Mouse (Mus musculus) forebrain, embryonic 11.5 days (tissue): ENCODE results near the gene Pitpna. TPM values are rescaled to one million over a fixed set of nuclear protein-coding genes. Genes with fewer than 3 reads are reported as not detected.

Experiments used
- ATAC-seq: fragments of 200-750 bp; cut with Nextera tagmentation; replicated peaks from 2 replicates; pipeline ENCODE4 v1.8.0; 2017; ENCODE audit warnings: moderate TSS enrichment; ENCODE audit not compliant: low FRiP score
- DNase-seq: peaks from one replicate; pipeline ENCODE4 v3.0.0-alpha.2; 2017; ENCODE audit warnings: low spot score
- H3K27ac ChIP-seq: fragments of 300-500 bp; sonication (generic); 2 replicates; pipeline ENCODE4 v1.5.1; 2014; ENCODE audit warnings: low read depth, low read length
- H3K27me3 ChIP-seq: fragments of 300-500 bp; sonication (generic); 2 replicates; pipeline ENCODE4 v1.6.1; 2014; ENCODE audit warnings: mild to moderate bottlenecking, low read length, mixed read lengths; ENCODE audit not compliant: control insufficient read depth, insufficient read depth
- H3K36me3 ChIP-seq: fragments of 300-500 bp; sonication (generic); 2 replicates; pipeline ENCODE4 v1.6.1; 2014; ENCODE audit warnings: mild to moderate bottlenecking, low read length, moderate library complexity, mixed read lengths; ENCODE audit not compliant: control insufficient read depth, insufficient read depth
- H3K4me1 ChIP-seq: fragments of 300-500 bp; sonication (generic); replicated peaks from 2 replicates; pipeline ENCODE4 v1.6.1; 2014; ENCODE audit warnings: low read length, mixed read lengths; ENCODE audit not compliant: control insufficient read depth, insufficient read depth
- H3K4me2 ChIP-seq: fragments of 300-500 bp; sonication (generic); 2 replicates; pipeline ENCODE4 v1.6.1; 2014; ENCODE audit warnings: low read depth, mild to moderate bottlenecking, low read length, moderate library complexity, mixed read lengths; ENCODE audit not compliant: severe bottlenecking
- H3K4me3 ChIP-seq: fragments of 300-500 bp; sonication (generic); 2 replicates; pipeline ENCODE4 v1.5.1; 2014; ENCODE audit warnings: low read depth, low read length
- H3K9ac ChIP-seq: fragments of 300-500 bp; sonication (generic); 2 replicates; pipeline ENCODE4 v1.6.1; 2014; ENCODE audit warnings: low read length
- H3K9me3 ChIP-seq: fragments of 300-500 bp; sonication (generic); 2 replicates; pipeline ENCODE4 v1.6.1; 2016; ENCODE audit warnings: low read length, mixed read lengths; ENCODE audit not compliant: control insufficient read depth
- WGBS: fragments of 180-500 bp; shearing (Covaris S2); extraction: QIAGEN DNeasy Blood & Tissue Kit; methylation state at CpG from one replicate; pipeline ENCODE4 v1.1.7; 2014; 5-methylcytosine and 5-hydroxymethylcytosine counted together
- polyA plus RNA-seq: library from polyadenylated mRNA; unstranded; fragments of >200 nt; fragmentation: Nextera tagmentation; extraction: Ambion mirVana; gene quantifications from 2 replicates; pipeline ENCODE4 v1.2.1, GENCODE M21; 2014

Gene Pitpna
- polyA plus RNA-seq, 1 experiment from 2014 or later: 79.5 TPM

GRCm38 (mm10) chr11:75568962-75569361, 18.9 kb upstream of the Pitpna start:
- no peak for ATAC-seq
- no peak overlapping the region for H3K9ac ChIP-seq
- DNase-seq: no peak
- no peaks in the 10 kb centered on the region for H3K27me3 ChIP-seq
- no peak overlapping the region for H3K27ac ChIP-seq
- H3K4me2 ChIP-seq: no peak overlapping the region
- H3K4me3 ChIP-seq: no peak overlapping the region
- no peaks in the 10 kb centered on the region for H3K36me3 ChIP-seq
- H3K4me1 ChIP-seq: peaks cover 9% of the 10 kb centered on the region
- 94% methylated on average over 12 of the region's 12 CpGs for WGBS
- H3K9me3 ChIP-seq: no peaks in the 10 kb centered on the region

GRCm38 (mm10) chr11:75570375-75571125, 17.3 kb upstream of the Pitpna start:
- 89% methylated on average over 17 of the region's 17 CpGs for WGBS
- Histone ChIP-seq H3K4me2 (no peak overlapping the region), H3K9ac (no peak overlapping the region), H3K27ac (no peak overlapping the region), H3K9me3 (no peaks in the 10 kb centered on the region), H3K36me3 (no peaks in the 10 kb centered on the region), H3K4me1 (peaks cover 9% of the 10 kb centered on the region), H3K27me3 (no peaks in the 10 kb centered on the region), H3K4me3 (no peak overlapping the region)
- ATAC-seq (no peak), DNase-seq (no peak)

- peaks cover 9% of the 10 kb centered on the region for H3K4me1 ChIP-seq
- no peak overlapping the region for H3K4me3 ChIP-seq
- H3K27me3 ChIP-seq: no peaks in the 10 kb centered on the region
- H3K9me3 ChIP-seq: no peaks in the 10 kb centered on the region
- H3K4me2 ChIP-seq: no peak overlapping the region
- no peak overlapping the region for H3K27ac ChIP-seq
- WGBS: 80% methylated on average over 13 of the region's 14 CpGs
- H3K9ac ChIP-seq: no peak overlapping the region
- no peaks in the 10 kb centered on the region for H3K36me3 ChIP-seq
- DNase-seq: no peak
- no peak for ATAC-seq
Observed at GRCm38 (mm10) chr11:75571126-75571990, 16.5 kb upstream of the Pitpna start.

- 11% methylated on average over 10 of the region's 10 CpGs for WGBS
Observed at GRCm38 (mm10) chr11:75572301-75572791, 15.6 kb upstream of the Pitpna start.

GRCm38 (mm10) chr11:75572854-75573650, 14.8 kb upstream of the Pitpna start:
- H3K4me2 ChIP-seq: 0 out of 2 replicates have a peak overlapping the region, but pooled peaks have one; percentile 8
- H3K36me3 ChIP-seq: no peaks in the 10 kb centered on the region
- no peaks in the 10 kb centered on the region for H3K27me3 ChIP-seq
- H3K27ac ChIP-seq: no peak overlapping the region
- no peak overlapping the region for H3K4me3 ChIP-seq
- peaks cover 9% of the 10 kb centered on the region for H3K4me1 ChIP-seq
- DNase-seq: peak; percentile 96
- H3K9ac ChIP-seq: peak overlapping the region; percentile 42; the same call in 1 of the 2 replicates
- WGBS: 9% methylated on average over 12 of the region's 12 CpGs
- ATAC-seq: peak; percentile 86
- H3K9me3 ChIP-seq: no peaks in the 10 kb centered on the region

More at GRCm38 (mm10) chr11:75572301-75572791, 15.6 kb upstream of the Pitpna start:
- H3K9me3 ChIP-seq: no peaks in the 10 kb centered on the region
- H3K36me3 ChIP-seq: no peaks in the 10 kb centered on the region
- H3K4me1 ChIP-seq: peaks cover 9% of the 10 kb centered on the region
- no peak overlapping the region for H3K27ac ChIP-seq
- ATAC-seq (no peak), DNase-seq (no peak)
- peak overlapping the region; percentile 42; the same call in 1 of the 2 replicates for H3K9ac ChIP-seq
- H3K4me3 ChIP-seq: no peak overlapping the region
- no peaks in the 10 kb centered on the region for H3K27me3 ChIP-seq
- H3K4me2 ChIP-seq: 0 out of 2 replicates have a peak overlapping the region, but pooled peaks have one; percentile 8

GRCm38 (mm10) chr11:75574378-75575123, 13.3 kb upstream of the Pitpna start:
- Histone ChIP-seq H3K4me3 (no peak overlapping the region), H3K27me3 (no peaks in the 10 kb centered on the region), H3K27ac (no peak overlapping the region), H3K9ac (no peak overlapping the region), H3K9me3 (no peaks in the 10 kb centered on the region), H3K4me2 (no peak overlapping the region), H3K36me3 (no peaks in the 10 kb centered on the region), H3K4me1 (peaks cover 9% of the 10 kb centered on the region)
- DNase-seq: no peak
- no peak for ATAC-seq
- 80% methylated on average over 5 of the region's 5 CpGs for WGBS

- Histone ChIP-seq H3K9me3 (no peaks in the 10 kb centered on the region), H3K4me3 (no peak overlapping the region), H3K4me2 (no peak overlapping the region), H3K27me3 (no peaks in the 10 kb centered on the region), H3K9ac (no peak overlapping the region), H3K4me1 (peaks cover 9% of the 10 kb centered on the region), H3K36me3 (no peaks in the 10 kb centered on the region), H3K27ac (no peak overlapping the region)
- ATAC-seq (no peak), DNase-seq (no peak)
- WGBS: 81% methylated on average over 9 of the region's 9 CpGs
Observed at GRCm38 (mm10) chr11:75575560-75576123, 12.3 kb upstream of the Pitpna start.
